Mouse (Mus musculus): Measurements from ENCODE around the gene Slc2a5.

- TF ChIP-seq POLR2A (IDR thresholded peaks at IDR 0.05; ENCODE audit: control insufficient read depth in 1 of 2, insufficient read depth in 1 of 2, low read depth in 1 of 2, low read length in 2 of 2, poor library complexity in 1 of 2), result no peak
- no peak for TF ChIP-seq EP300 (IDR thresholded peaks at IDR 0.05; ENCODE audit: low read depth in 1 of 2, low read length in 2 of 2)
- no peak for TF ChIP-seq TCF12 (IDR thresholded peaks at IDR 0.05; ENCODE audit: low read depth, low read length)
- no peak for TF ChIP-seq E2F4 (IDR thresholded peaks at IDR 0.05; ENCODE audit: borderline replicate concordance, low read depth, low read length)
- no peak for TF ChIP-seq ZKSCAN1 (IDR thresholded peaks at IDR 0.05; ENCODE audit: low read depth, low read length)
- TF ChIP-seq CTCF (IDR thresholded peaks at IDR 0.05 in 2 of 3, conservative IDR thresholded peaks at IDR 0.05 in 1 of 3; ENCODE audit: control insufficient read depth in 1 of 3, insufficient read depth in 1 of 3, low read depth in 2 of 3, low read length in 3 of 3, poor library complexity in 1 of 3, severe bottlenecking in 1 of 3), result peak; percentile 38 to 58 (median 44)
- TF ChIP-seq ZC3H11A (IDR thresholded peaks at IDR 0.05; ENCODE audit: low read depth, low read length), result no peak
- TF ChIP-seq RAD21 (IDR thresholded peaks at IDR 0.05; ENCODE audit: low read depth, low read length), result no peak
- TF ChIP-seq ELF1 (IDR thresholded peaks at IDR 0.05; ENCODE audit: low read depth, low read length), result no peak
Measured at GRCm38 (mm10) chr4:150085366-150085765, 33.7 kb upstream of the Slc2a5 start.

Data from MEL (cell line).